Mouse (Mus musculus): ENCODE data around the gene Cfap20.

- peak; percentile 53 for TF ChIP-seq CTCF (IDR thresholded peaks at IDR 0.05; ENCODE audit: low read depth, low read length)
- TF ChIP-seq POLR2A (IDR thresholded peaks at IDR 0.05; ENCODE audit: extremely low read depth, insufficient read depth, low read length) = no peak
Observed at GRCm38 (mm10) chr8:95429945-95430344, 4.7 kb downstream of the Cfap20 start.

Measured in liver, adult 2 months (tissue).